Mouse (Mus musculus): ENCODE data around the gene Rab26. TPM values are rescaled to one million over a fixed set of nuclear protein-coding genes. Genes with fewer than 3 reads are reported as not detected.

The Rab26 gene
- polyA plus RNA-seq (2014; fragmentation: Nextera tagmentation; extraction: Ambion mirVana), result 4.2 and 5.6 TPM in 2 replicates

DNA sequence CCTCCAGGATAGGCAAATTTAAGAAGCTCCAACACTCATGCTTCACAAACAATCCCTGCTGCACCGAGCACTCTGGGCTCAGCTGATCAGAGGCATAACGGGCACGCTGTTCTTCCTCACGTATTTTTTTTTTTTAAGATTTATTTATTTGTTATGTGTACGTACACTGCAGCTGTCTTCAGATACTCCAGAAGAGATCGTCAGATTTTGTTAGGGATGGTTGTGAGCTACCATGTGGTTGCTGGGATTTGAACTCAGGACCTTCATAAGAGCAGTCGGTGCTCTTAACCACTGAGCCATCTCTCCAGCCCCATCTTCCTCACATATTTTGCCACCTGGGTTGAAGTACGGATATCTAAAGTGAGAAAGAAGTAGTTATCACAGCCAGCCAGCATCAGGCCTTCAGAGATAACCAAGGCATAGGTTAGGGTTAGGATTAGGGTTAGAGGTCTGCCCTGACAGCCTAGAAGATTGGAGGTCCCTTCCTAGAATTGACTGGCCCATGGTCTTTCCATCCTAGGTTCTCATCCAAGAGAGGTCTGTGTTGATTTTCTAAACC, at the start of gene Rab26:
Rab26 (minus strand) TSS at position 51 of the 559 bp plus-strand sequence.
- peak within 1 kb of the TSS; percentile 25 for H3K4me3 ChIP-seq (replicated peaks; ENCODE audit: low read length)
- no peaks in the 10 kb centered on the region for H3K27me3 ChIP-seq (ENCODE audit: control insufficient read depth, insufficient read depth, low read length)
- H3K36me3 ChIP-seq (replicated peaks; ENCODE audit: control insufficient read depth, insufficient read depth), result peaks cover 17% of the 10 kb centered on the region
- H3K4me1 ChIP-seq (replicated peaks; ENCODE audit: control insufficient read depth, insufficient read depth, low read length), result peaks cover 31% of the 10 kb centered on the region
- 90% methylated on average over 8 of the region's 8 CpGs for WGBS
- H3K4me2 ChIP-seq (replicated peaks), result peak within 1 kb of the TSS; percentile 61
- no peak for ATAC-seq (ENCODE audit: low FRiP score)
- H3K9ac ChIP-seq, result peak within 1 kb of the TSS; percentile 54
- no peak for DNase-seq (ENCODE audit: low spot score)
- no peaks in the 10 kb centered on the region for H3K9me3 ChIP-seq (ENCODE audit: control insufficient read depth, low read length)
- no peak within 1 kb of the TSS for H3K27ac ChIP-seq

DNA sequence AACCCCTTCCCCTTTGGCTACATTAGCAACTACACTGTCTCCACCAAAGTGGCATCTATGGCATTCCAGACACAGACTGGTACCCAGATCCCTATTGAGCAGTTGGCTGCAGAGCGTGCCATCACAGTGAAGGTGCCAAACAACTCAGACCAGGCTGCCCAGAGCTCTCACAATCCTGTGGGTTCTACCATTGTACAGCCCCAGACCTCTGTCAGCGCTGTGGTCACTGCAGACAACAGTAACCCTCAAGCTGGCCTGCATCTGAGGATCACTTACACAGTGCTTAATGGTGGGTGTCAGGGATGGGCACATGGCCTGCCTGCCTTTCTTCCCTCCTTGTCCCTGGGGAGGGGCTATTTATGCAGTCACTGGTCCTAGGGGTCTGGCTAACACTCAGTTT, 46.3 kb upstream of the Rab26 start:
- 98% methylated on average over 2 of the region's 2 CpGs for WGBS
- Histone ChIP-seq H3K4me3 (replicated peaks; ENCODE audit: low read length) (no peak overlapping the region), H3K9ac (no peak overlapping the region), H3K4me2 (replicated peaks) (no peak overlapping the region), H3K4me1 (replicated peaks; ENCODE audit: control insufficient read depth, insufficient read depth, low read length) (no peaks in the 10 kb centered on the region), H3K9me3 (ENCODE audit: control insufficient read depth, low read length) (no peaks in the 10 kb centered on the region), H3K27me3 (ENCODE audit: control insufficient read depth, insufficient read depth, low read length) (no peaks in the 10 kb centered on the region), H3K36me3 (replicated peaks; ENCODE audit: control insufficient read depth, insufficient read depth) (peaks cover 89% of the 10 kb centered on the region), H3K27ac (no peak overlapping the region)
- DNase-seq (ENCODE audit: low spot score) (no peak), ATAC-seq (ENCODE audit: low FRiP score) (no peak)

DNA sequence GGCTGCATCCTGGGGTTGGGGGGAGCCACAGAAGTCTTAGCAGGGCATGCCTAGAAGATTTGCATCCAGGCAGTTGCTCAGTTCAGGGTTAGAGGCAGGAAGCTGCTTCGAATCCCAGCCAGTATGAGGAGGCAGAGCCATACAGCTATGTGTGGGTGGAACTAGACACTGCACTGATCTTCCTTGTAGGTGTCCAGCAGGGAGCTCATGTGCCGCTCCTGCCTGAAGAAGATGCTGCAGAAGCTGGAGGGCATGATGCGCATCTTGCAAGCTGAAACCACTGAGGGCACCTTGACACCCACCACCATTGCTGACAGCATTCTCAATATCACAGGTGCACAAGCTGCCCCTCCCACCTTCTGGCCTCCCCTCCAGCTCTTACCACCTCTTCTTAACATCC, 45.5 kb upstream of the Rab26 start:
- DNase-seq (ENCODE audit: low spot score) (no peak), ATAC-seq (ENCODE audit: low FRiP score) (no peak)
- Histone ChIP-seq H3K4me1 (replicated peaks; ENCODE audit: control insufficient read depth, insufficient read depth, low read length) (no peaks in the 10 kb centered on the region), H3K4me3 (replicated peaks; ENCODE audit: low read length) (no peak overlapping the region), H3K4me2 (replicated peaks) (no peak overlapping the region), H3K36me3 (replicated peaks; ENCODE audit: control insufficient read depth, insufficient read depth) (peaks cover 92% of the 10 kb centered on the region), H3K27me3 (ENCODE audit: control insufficient read depth, insufficient read depth, low read length) (no peaks in the 10 kb centered on the region), H3K27ac (no peak overlapping the region), H3K9ac (no peak overlapping the region), H3K9me3 (ENCODE audit: control insufficient read depth, low read length) (no peaks in the 10 kb centered on the region)
- 92% methylated on average over 3 of the region's 3 CpGs for WGBS

DNA sequence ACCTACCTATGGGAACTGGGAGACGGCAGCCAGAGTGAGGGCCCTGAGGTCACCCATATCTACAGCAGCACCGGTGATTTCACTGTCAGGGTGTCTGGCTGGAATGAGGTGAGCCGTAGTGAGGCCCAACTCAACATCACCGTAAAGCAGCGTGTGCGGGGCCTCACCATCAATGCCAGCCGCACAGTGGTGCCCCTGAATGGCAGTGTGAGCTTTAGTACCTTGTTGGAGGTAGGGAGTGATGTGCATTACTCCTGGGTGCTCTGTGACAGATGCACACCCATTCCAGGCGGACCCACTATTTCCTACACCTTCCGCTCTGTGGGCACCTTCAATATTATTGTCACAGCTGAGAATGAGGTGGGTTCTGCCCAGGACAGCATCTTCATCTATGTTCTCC, 39.8 kb upstream of the Rab26 start:
- H3K9ac ChIP-seq, result no peak overlapping the region
- no peaks in the 10 kb centered on the region for H3K9me3 ChIP-seq (ENCODE audit: control insufficient read depth, low read length)
- H3K4me2 ChIP-seq (replicated peaks), result no peak overlapping the region
- H3K27ac ChIP-seq, result no peak overlapping the region
- H3K27me3 ChIP-seq (ENCODE audit: control insufficient read depth, insufficient read depth, low read length), result no peaks in the 10 kb centered on the region
- no peaks in the 10 kb centered on the region for H3K4me1 ChIP-seq (replicated peaks; ENCODE audit: control insufficient read depth, insufficient read depth, low read length)
- DNase-seq (ENCODE audit: low spot score) (no peak), ATAC-seq (ENCODE audit: low FRiP score) (no peak)
- H3K36me3 ChIP-seq (replicated peaks; ENCODE audit: control insufficient read depth, insufficient read depth), result peaks cover 99% of the 10 kb centered on the region
- 96% methylated on average over 9 of the region's 9 CpGs for WGBS
- no peak overlapping the region for H3K4me3 ChIP-seq (replicated peaks; ENCODE audit: low read length)

DNA sequence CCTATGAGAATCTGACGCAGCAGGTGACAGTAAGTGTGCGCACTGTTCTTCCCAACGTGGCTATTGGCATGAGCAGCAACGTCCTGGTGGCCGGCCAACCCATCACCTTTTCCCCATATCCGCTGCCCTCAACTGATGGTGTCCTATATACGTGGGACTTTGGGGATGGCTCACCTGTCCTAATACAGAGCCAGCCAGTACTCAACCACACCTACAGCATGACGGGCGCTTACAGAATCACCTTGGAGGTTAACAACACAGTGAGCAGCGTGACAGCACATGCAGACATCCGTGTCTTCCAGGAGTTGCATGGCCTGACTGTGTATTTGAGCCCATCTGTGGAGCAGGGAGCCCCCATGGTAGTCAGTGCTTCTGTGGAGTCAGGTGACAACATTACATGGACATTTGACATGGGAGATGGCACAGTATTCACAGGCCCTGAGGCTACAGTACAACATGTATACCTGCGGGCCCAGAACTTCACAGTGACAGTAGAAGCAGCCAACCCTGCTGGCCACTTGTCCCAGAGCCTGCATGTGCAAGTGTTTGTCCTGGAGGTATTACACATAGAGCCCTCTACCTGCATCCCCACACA, 38.7 kb upstream of the Rab26 start:
- no peak overlapping the region for H3K4me2 ChIP-seq (replicated peaks)
- H3K4me1 ChIP-seq (replicated peaks; ENCODE audit: control insufficient read depth, insufficient read depth, low read length), result no peaks in the 10 kb centered on the region
- H3K27me3 ChIP-seq (ENCODE audit: control insufficient read depth, insufficient read depth, low read length), result no peaks in the 10 kb centered on the region
- no peak overlapping the region for H3K27ac ChIP-seq
- ATAC-seq (ENCODE audit: low FRiP score), result no peak
- 97% methylated on average over 12 of the region's 12 CpGs for WGBS
- H3K9ac ChIP-seq, result no peak overlapping the region
- H3K9me3 ChIP-seq (ENCODE audit: control insufficient read depth, low read length), result no peaks in the 10 kb centered on the region
- H3K36me3 ChIP-seq (replicated peaks; ENCODE audit: control insufficient read depth, insufficient read depth), result peaks cover 99% of the 10 kb centered on the region
- no peak for DNase-seq (ENCODE audit: low spot score)
- no peak overlapping the region for H3K4me3 ChIP-seq (replicated peaks; ENCODE audit: low read length)

DNA sequence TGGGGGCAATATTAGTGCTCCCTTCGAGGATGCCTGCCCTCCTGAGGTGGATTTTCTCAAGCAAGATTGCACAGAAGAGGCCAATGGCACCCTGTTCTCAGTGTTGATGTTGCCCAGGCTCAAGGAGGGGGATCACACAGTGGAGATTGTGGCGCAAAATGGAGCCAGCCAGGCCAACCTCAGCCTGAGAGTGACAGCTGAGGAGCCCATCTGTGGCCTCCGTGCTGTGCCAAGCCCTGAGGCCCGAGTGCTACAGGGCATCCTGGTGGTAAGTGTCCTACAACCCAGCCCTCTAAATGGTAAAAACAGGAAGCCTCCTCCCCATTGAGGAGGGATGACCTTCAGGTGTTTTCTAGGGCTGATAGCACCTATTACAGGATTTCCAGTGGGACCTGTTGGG, 35.8 kb upstream of the Rab26 start:
- H3K4me2 ChIP-seq (replicated peaks), result no peak overlapping the region
- ATAC-seq (ENCODE audit: low FRiP score), result no peak
- no peak for DNase-seq (ENCODE audit: low spot score)
- no peaks in the 10 kb centered on the region for H3K9me3 ChIP-seq (ENCODE audit: control insufficient read depth, low read length)
- no peaks in the 10 kb centered on the region for H3K27me3 ChIP-seq (ENCODE audit: control insufficient read depth, insufficient read depth, low read length)
- H3K4me1 ChIP-seq (replicated peaks; ENCODE audit: control insufficient read depth, insufficient read depth, low read length), result no peaks in the 10 kb centered on the region; the same call in 1 of the 2 replicates
- H3K36me3 ChIP-seq (replicated peaks; ENCODE audit: control insufficient read depth, insufficient read depth), result peaks cover 98% of the 10 kb centered on the region
- no peak overlapping the region for H3K4me3 ChIP-seq (replicated peaks; ENCODE audit: low read length)
- no peak overlapping the region for H3K27ac ChIP-seq
- H3K9ac ChIP-seq, result no peak overlapping the region
- WGBS, result 91% methylated on average over 4 of the region's 4 CpGs

DNA sequence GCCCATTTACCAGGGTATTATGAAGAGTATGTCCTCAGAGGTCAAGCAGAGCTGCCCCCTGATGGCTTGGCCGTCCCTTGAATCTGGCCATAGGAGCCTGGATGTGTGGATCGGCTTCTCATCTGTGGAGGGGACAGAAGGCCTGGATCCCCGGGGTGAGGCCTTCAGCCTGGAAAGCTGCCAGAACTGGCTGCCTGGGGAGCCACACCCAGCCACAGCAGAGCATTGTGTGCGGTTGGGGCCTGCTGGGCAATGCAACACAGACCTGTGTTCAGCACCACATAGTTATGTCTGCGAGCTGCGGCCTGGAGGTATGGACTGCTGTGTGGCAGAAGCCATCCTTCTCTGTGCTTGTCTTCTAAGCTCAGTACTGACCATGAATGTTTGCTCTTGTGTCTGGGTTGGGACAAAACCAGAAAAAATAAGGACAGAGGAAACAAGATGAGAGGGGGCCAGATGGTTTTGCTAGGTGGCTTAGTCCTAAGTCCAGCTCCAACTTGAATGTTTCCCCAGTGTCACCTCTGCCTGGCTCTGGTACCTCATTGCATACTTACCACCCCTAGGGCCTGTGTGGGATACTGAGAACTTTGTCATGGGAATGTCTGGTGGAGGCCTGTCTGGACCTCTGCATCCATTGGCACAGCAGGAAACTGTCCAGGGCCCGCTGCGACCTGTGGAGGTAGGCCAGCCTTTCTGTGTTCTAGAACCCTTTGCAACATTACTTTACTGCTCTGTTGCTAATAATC, 33.2 kb upstream of the Rab26 start:
- Histone ChIP-seq H3K9me3 (ENCODE audit: control insufficient read depth, low read length) (no peaks in the 10 kb centered on the region), H3K4me1 (replicated peaks; ENCODE audit: control insufficient read depth, insufficient read depth, low read length) (no peaks in the 10 kb centered on the region; the same call in 1 of the 2 replicates), H3K4me3 (replicated peaks; ENCODE audit: low read length) (no peak overlapping the region), H3K27ac (no peak overlapping the region), H3K9ac (no peak overlapping the region), H3K4me2 (replicated peaks) (no peak overlapping the region), H3K27me3 (ENCODE audit: control insufficient read depth, insufficient read depth, low read length) (no peaks in the 10 kb centered on the region), H3K36me3 (replicated peaks; ENCODE audit: control insufficient read depth, insufficient read depth) (peaks cover 72% of the 10 kb centered on the region)
- DNase-seq (ENCODE audit: low spot score), result no peak
- 74% methylated on average over 8 of the region's 8 CpGs for WGBS
- ATAC-seq (ENCODE audit: low FRiP score), result no peak

DNA sequence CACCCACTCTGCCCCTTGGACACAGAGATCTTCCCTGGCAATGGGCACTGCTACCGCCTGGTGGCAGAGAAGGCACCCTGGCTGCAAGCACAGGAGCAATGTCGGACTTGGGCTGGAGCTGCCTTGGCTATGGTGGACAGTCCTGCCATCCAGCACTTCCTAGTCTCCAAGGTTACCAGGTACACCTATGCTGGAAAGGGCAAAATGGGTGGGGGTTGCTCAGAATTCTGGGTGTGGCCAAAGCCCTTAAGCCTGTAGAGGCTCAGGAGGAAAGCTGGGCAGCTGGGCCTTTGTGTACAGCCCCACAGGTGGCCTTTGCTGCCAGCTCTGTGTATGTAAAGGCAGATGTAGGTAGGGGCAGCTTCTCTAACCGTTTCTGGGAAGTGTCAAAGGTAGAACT, 31.8 kb upstream of the Rab26 start:
- H3K27ac ChIP-seq, result no peak overlapping the region
- no peak overlapping the region for H3K4me2 ChIP-seq (replicated peaks)
- DNase-seq (ENCODE audit: low spot score), result no peak
- H3K4me3 ChIP-seq (replicated peaks; ENCODE audit: low read length), result no peak overlapping the region
- H3K27me3 ChIP-seq (ENCODE audit: control insufficient read depth, insufficient read depth, low read length), result no peaks in the 10 kb centered on the region
- H3K9me3 ChIP-seq (ENCODE audit: control insufficient read depth, low read length), result no peaks in the 10 kb centered on the region
- H3K4me1 ChIP-seq (replicated peaks; ENCODE audit: control insufficient read depth, insufficient read depth, low read length), result no peaks in the 10 kb centered on the region; the same call in 1 of the 2 replicates
- peaks cover 58% of the 10 kb centered on the region for H3K36me3 ChIP-seq (replicated peaks; ENCODE audit: control insufficient read depth, insufficient read depth)
- no peak for ATAC-seq (ENCODE audit: low FRiP score)
- H3K9ac ChIP-seq, result no peak overlapping the region
- 70% methylated on average over 3 of the region's 3 CpGs for WGBS

DNA sequence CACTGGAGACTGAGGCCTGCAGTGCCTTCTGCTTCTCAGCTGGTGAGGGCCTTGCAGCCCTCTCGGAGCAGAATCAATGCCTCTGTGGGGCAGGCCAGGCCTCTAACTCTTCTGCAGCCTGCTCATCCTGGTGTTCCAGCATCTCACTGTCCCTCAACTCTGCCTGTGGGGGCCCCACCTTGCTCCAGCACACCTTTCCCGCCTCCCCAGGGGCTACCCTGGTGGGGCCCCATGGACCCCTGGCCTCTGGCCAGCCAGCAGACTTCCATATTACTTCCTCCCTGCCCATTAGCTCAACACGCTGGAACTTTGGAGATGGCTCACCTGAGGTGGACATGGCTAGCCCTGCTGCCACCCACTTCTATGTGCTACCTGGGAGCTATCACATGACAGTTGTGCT, 31.1 kb upstream of the Rab26 start:
- Histone ChIP-seq H3K27ac (no peak overlapping the region), H3K36me3 (replicated peaks; ENCODE audit: control insufficient read depth, insufficient read depth) (peaks cover 51% of the 10 kb centered on the region), H3K4me2 (replicated peaks) (no peak overlapping the region), H3K9ac (no peak overlapping the region), H3K4me3 (replicated peaks; ENCODE audit: low read length) (no peak overlapping the region), H3K27me3 (ENCODE audit: control insufficient read depth, insufficient read depth, low read length) (no peaks in the 10 kb centered on the region), H3K9me3 (ENCODE audit: control insufficient read depth, low read length) (no peaks in the 10 kb centered on the region), H3K4me1 (replicated peaks; ENCODE audit: control insufficient read depth, insufficient read depth, low read length) (no peaks in the 10 kb centered on the region; the same call in 1 of the 2 replicates)
- 97% methylated on average over 3 of the region's 3 CpGs for WGBS
- ATAC-seq (ENCODE audit: low FRiP score) (no peak), DNase-seq (ENCODE audit: low spot score) (no peak)

All from hindbrain, embryonic 14.5 days (tissue).